10 mouse cellular contexts compared by ENCODE assay signal in the genomic region with DNA sequence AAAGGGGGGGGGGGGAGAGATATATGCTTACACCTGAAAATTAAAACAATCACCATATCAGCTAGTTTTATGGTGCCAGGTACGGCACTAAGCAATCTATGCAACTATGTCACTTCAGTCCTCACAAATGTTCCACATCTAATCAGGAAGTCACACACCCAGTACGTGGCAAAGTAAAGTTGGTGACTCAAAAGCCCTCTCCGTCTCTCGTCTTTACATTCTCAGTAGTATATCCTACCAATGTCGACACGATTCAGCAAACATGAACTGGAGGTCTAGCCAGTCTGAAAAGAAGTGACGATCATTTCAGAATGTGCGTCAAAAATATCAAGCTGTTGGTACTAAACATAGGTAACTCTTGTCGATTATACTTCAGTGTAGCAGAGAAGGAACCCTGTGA. TPM values are rescaled to one million over a fixed set of nuclear protein-coding genes. Genes with fewer than 3 reads are reported as not detected.
A peak's percentile ranks its signal among the peaks of the same experiment; 100 is the strongest.
DNase-seq lines count a peak whose midpoint lies in the region; ATAC-seq and TF ChIP-seq lines count a peak whose summit lies in the region.
"Had no signal": no experiment of that assay in that cellular context is flagged by ENCODE, and none has a peak within 500 bp of the region (broad histone marks: within the 10 kb centered on the region; RNA-seq: fewer than 3 reads in every experiment).

No protein-coding gene starts in this region.

- H3K4me1 ChIP-seq in kidney, embryonic 15.5 days: peaks cover 30% of the 10 kb centered on the region
- H3K4me1 ChIP-seq in embryonic facial prominence, embryonic 10.5 days: peaks cover 44% of the 10 kb centered on the region
- peaks cover 19% of the 10 kb centered on the region for H3K4me1 ChIP-seq in embryonic facial prominence, embryonic 14.5 days (ENCODE audit: control insufficient read depth, insufficient read depth, low read length)
- peaks cover 28% of the 10 kb centered on the region for H3K4me1 ChIP-seq in liver, postnatal 0 days (ENCODE audit: insufficient read depth)

- no peaks in the 10 kb centered on the region for H3K27me3 ChIP-seq in kidney, embryonic 15.5 days
- H3K27me3 ChIP-seq in embryonic facial prominence, embryonic 10.5 days (replicated peaks; ENCODE audit: low read depth, poor library complexity, severe bottlenecking): no peaks in the 10 kb centered on the region
- H3K27me3 ChIP-seq in embryonic facial prominence, embryonic 14.5 days (replicated peaks; ENCODE audit: control insufficient read depth, insufficient read depth, low read length): no peaks in the 10 kb centered on the region
- H3K27me3 ChIP-seq in liver, postnatal 0 days (ENCODE audit: insufficient read depth, low read length): no peaks in the 10 kb centered on the region

- H3K4me3 ChIP-seq in kidney, embryonic 15.5 days (replicated peaks): no peak overlapping the region
- H3K4me3 ChIP-seq in embryonic facial prominence, embryonic 10.5 days: peak overlapping the region; percentile 9; the same call in 1 of the 2 replicates
- H3K4me3 ChIP-seq in embryonic facial prominence, embryonic 14.5 days (ENCODE audit: low read depth, low read length): no peak overlapping the region
- H3K4me3 ChIP-seq in liver, postnatal 0 days (ENCODE audit: low read depth, low read length): no peak overlapping the region
- H3K4me3 ChIP-seq: left cerebral cortex, adult 2 months had no signal

- H3K4me2 ChIP-seq in kidney, embryonic 15.5 days: peak overlapping the region; percentile 8; the same call in 1 of the 2 replicates
- peak overlapping the region; percentile 62 for H3K4me2 ChIP-seq in embryonic facial prominence, embryonic 14.5 days (ENCODE audit: low read depth, low read length)
- peak overlapping the region; percentile 33 for H3K4me2 ChIP-seq in liver, postnatal 0 days (ENCODE audit: low read depth, low read length)

- H3K9ac ChIP-seq in kidney, embryonic 15.5 days: no peak overlapping the region
- no peak overlapping the region for H3K9ac ChIP-seq in embryonic facial prominence, embryonic 14.5 days (ENCODE audit: low read depth, low read length)
- no peak overlapping the region for H3K9ac ChIP-seq in liver, postnatal 0 days (replicated peaks)

- no peak for ATAC-seq in kidney, embryonic 15.5 days (replicated peaks; ENCODE audit: low FRiP score)
- no peak for ATAC-seq in embryonic facial prominence, embryonic 14.5 days (ENCODE audit: low read depth)
- no peak for ATAC-seq in liver, postnatal 0 days

- no peaks in the 10 kb centered on the region for H3K9me3 ChIP-seq in kidney, embryonic 15.5 days (replicated peaks)
- no peaks in the 10 kb centered on the region for H3K9me3 ChIP-seq in embryonic facial prominence, embryonic 10.5 days
- no peaks in the 10 kb centered on the region for H3K9me3 ChIP-seq in embryonic facial prominence, embryonic 14.5 days (ENCODE audit: control insufficient read depth, low read length)
- H3K9me3 ChIP-seq in liver, postnatal 0 days (ENCODE audit: low read length): no peaks in the 10 kb centered on the region
- H3K9me3 ChIP-seq: G1E had no signal

- DNase-seq in kidney, postnatal 36 days: no peak
- DNase-seq in embryonic facial prominence, embryonic 10.5 days (ENCODE audit: low spot score): no peak
- DNase-seq in embryonic facial prominence, embryonic 14.5 days (ENCODE audit: low spot score): no peak
- no peak for DNase-seq in liver, postnatal 0 days
- no peak for DNase-seq in frontal cortex, adult 2 months (ENCODE audit: extremely low spot score in 1 of 2, low spot score in 1 of 2)
- DNase-seq in left cerebral cortex, adult 18-20 months (ENCODE audit: low spot score in 2 of 2): no peak
- DNase-seq: kidney, postnatal 14 days had no signal

- TF ChIP-seq CTCF in liver, postnatal 0 days (IDR thresholded peaks at IDR 0.05; ENCODE audit: low read depth): no peak

- 84% methylated on average over 9 of the region's 9 CpGs for WGBS in kidney, embryonic 15.5 days
- 92% methylated on average over 9 of the region's 9 CpGs for WGBS in embryonic facial prominence, embryonic 10.5 days
- WGBS in embryonic facial prominence, embryonic 14.5 days: 89% methylated on average over 9 of the region's 9 CpGs
- 57% methylated on average over 9 of the region's 9 CpGs for WGBS in liver, postnatal 0 days (ENCODE audit: insufficient replicate concordance)

- H3K27ac ChIP-seq in kidney, embryonic 15.5 days: no peak overlapping the region
- no peak overlapping the region for H3K27ac ChIP-seq in embryonic facial prominence, embryonic 10.5 days (replicated peaks)
- no peak overlapping the region for H3K27ac ChIP-seq in embryonic facial prominence, embryonic 14.5 days (replicated peaks; ENCODE audit: low read depth, low read length)
- H3K27ac ChIP-seq in liver, postnatal 0 days (ENCODE audit: low read depth): no peak overlapping the region
- H3K27ac ChIP-seq: left cerebral cortex, adult 2 months had no signal

- no peak for TF ChIP-seq EP300 in liver, postnatal 0 days (IDR thresholded peaks at IDR 0.05; ENCODE audit: low read depth)

- H3K36me3 ChIP-seq in kidney, embryonic 15.5 days: peaks cover 5% of the 10 kb centered on the region; the same call in 1 of the 2 replicates
- peaks cover 14% of the 10 kb centered on the region for H3K36me3 ChIP-seq in embryonic facial prominence, embryonic 10.5 days (replicated peaks)
- H3K36me3 ChIP-seq in embryonic facial prominence, embryonic 14.5 days (ENCODE audit: control insufficient read depth, insufficient read depth, low read length): peaks cover 5% of the 10 kb centered on the region; the same call in 1 of the 2 replicates
- H3K36me3 ChIP-seq in liver, postnatal 0 days (replicated peaks; ENCODE audit: insufficient read depth, low read length): no peaks in the 10 kb centered on the region

RNA-seq across cellular contexts. Expression of a gene that starts 2.0 kb away (rescaled TPM):
- 15.2 and 15.9 TPM in 2 replicates for polyA plus RNA-seq in kidney, embryonic 15.5 days (2015; fragmentation: Nextera tagmentation; extraction: Ambion mirVana)
- polyA plus RNA-seq in embryonic facial prominence, embryonic 10.5 days (2016; fragmentation: Nextera tagmentation; extraction: Ambion mirVana): 18.8 and 21.1 TPM in 2 replicates
- 14.6 and 15.1 TPM in 2 replicates for polyA plus RNA-seq in embryonic facial prominence, embryonic 14.5 days (2014; fragmentation: Nextera tagmentation; extraction: Ambion mirVana)
- 1.8 and 2.0 TPM in 2 replicates for polyA plus RNA-seq in liver, postnatal 0 days (2015; fragmentation: Nextera tagmentation; extraction: Ambion mirVana)
- polyA plus RNA-seq in frontal cortex, adult 2 months (2012; rRNA removed): 8.0 and 8.1 TPM in 2 replicates
- 10 to 100 TPM; 11.7 to 13.4 TPM for total RNA-seq in left cerebral cortex, adult 18-20 months (2021)

Comparison
In these comparisons a context has a peak if more than half of its experiments do, and no peak if none do; other contexts are left out.
1. H3K4me2 ChIP-seq: peak in every context shown above with its lines; median percentile 62 in embryonic facial prominence, embryonic 14.5 days; 33 in liver, postnatal 0 days; 8 in kidney, embryonic 15.5 days.